ENCODE assay signal across 22 mouse cellular contexts in the genomic region with DNA sequence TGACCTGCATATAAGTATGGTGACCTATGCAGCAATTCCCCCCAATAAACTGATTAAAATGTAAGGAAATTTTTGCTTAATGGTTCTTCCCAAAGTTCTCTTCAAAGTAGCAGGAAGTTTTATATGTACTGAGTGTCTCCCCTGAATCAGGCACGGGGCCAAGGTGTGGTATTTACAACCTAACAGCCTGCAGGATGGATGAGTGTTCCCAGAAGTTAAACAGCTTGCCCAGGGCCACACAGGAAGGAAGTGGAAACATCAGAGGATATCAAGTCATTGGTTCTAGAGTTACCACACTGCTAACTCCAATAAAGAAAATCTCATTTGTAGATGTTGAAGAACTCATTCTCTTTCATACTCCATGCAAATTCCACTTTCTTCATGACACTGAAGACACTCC. TPM values are rescaled to one million over a fixed set of nuclear protein-coding genes. Genes with fewer than 3 reads are reported as not detected.
DNase-seq lines count a peak whose midpoint lies in the region; ATAC-seq lines count a peak whose summit lies in the region.
"Had no signal": no experiment of that assay in that cellular context is flagged by ENCODE, and none has a peak within 500 bp of the region (broad histone marks: within the 10 kb centered on the region; RNA-seq: fewer than 3 reads in every experiment).

No protein-coding gene starts in this region.

- 5% methylated on average over 1 of the region's 1 CpGs for WGBS in kidney, embryonic 14.5 days

- H3K4me2 ChIP-seq in kidney, embryonic 14.5 days (replicated peaks; ENCODE audit: low read depth, low read length) = no peak overlapping the region
- H3K4me2 ChIP-seq: heart, embryonic 13.5 days; limb, embryonic 13.5 days; midbrain, embryonic 13.5 days; neural tube, embryonic 12.5 days had no signal

- no peaks in the 10 kb centered on the region for H3K36me3 ChIP-seq in kidney, embryonic 14.5 days (ENCODE audit: control insufficient read depth, insufficient read depth, low read length)
- H3K36me3 ChIP-seq: heart, embryonic 13.5 days; limb, embryonic 13.5 days; midbrain, embryonic 13.5 days; neural tube, embryonic 12.5 days had no signal

- H3K9ac ChIP-seq in kidney, embryonic 14.5 days (ENCODE audit: low read depth, low read length) = no peak overlapping the region
- H3K9ac ChIP-seq: heart, embryonic 13.5 days; limb, embryonic 13.5 days; liver, embryonic 14.5 days; midbrain, embryonic 13.5 days; neural tube, embryonic 12.5 days had no signal

- no peaks in the 10 kb centered on the region for H3K27me3 ChIP-seq in kidney, embryonic 14.5 days (ENCODE audit: control insufficient read depth, insufficient read depth, low read length)
- H3K27me3 ChIP-seq: heart, embryonic 13.5 days; limb, embryonic 13.5 days; megakaryocyte, embryonic 14.5 days; midbrain, embryonic 13.5 days; neural tube, embryonic 12.5 days had no signal

- H3K4me3 ChIP-seq in kidney, embryonic 14.5 days (ENCODE audit: low read length) = no peak overlapping the region
- H3K4me3 ChIP-seq: heart, embryonic 13.5 days; limb, embryonic 13.5 days; megakaryocyte, embryonic 14.5 days; midbrain, embryonic 13.5 days; neural tube, embryonic 12.5 days had no signal

- peaks cover 12% of the 10 kb centered on the region for H3K4me1 ChIP-seq in kidney, embryonic 14.5 days (ENCODE audit: control insufficient read depth, insufficient read depth, low read length)
- H3K4me1 ChIP-seq: limb, embryonic 13.5 days; neural tube, embryonic 12.5 days had no signal

- DNase-seq in kidney, postnatal 4 days = peak; percentile 18 to 29
- no peak for DNase-seq in kidney, postnatal 14 days
- DNase-seq in 3T3-L1 (ENCODE audit: low read depth, low spot score) = peak; percentile 35
- peak; percentile 53 for DNase-seq in T-cell, adult 2 months (ENCODE audit: low spot score)
- DNase-seq in lung, postnatal 14 days = peak; percentile 15
- DNase-seq in spleen, adult 18-20 months = no peak
- DNase-seq: adrenal gland, postnatal 36 days; cerebellum, adult 9-10 months; gastrocnemius, postnatal 14 days; heart, adult 11 months; heart, postnatal 14 days; kidney, adult 2 months; right cerebral cortex, postnatal 14 days had no signal

- ATAC-seq in kidney, embryonic 14.5 days (ENCODE audit: low FRiP score, low TSS enrichment) = no peak
- ATAC-seq: forebrain, embryonic 14.5 days; hindbrain, postnatal 0 days; midbrain, embryonic 13.5 days had no signal

- no peaks in the 10 kb centered on the region for H3K9me3 ChIP-seq in kidney, embryonic 14.5 days (ENCODE audit: control insufficient read depth, low read length)
- H3K9me3 ChIP-seq: heart, embryonic 13.5 days; limb, embryonic 13.5 days had no signal

- H3K27ac ChIP-seq in kidney, embryonic 14.5 days (ENCODE audit: low read depth, low read length) = no peak overlapping the region
- H3K27ac ChIP-seq: heart, embryonic 13.5 days; hindbrain, postnatal 0 days; limb, embryonic 13.5 days; liver, embryonic 14.5 days; midbrain, embryonic 13.5 days; neural tube, embryonic 12.5 days had no signal

RNA-seq across cellular contexts. Expression of a gene that starts 7.7 kb away (rescaled TPM):
- polyA plus RNA-seq in kidney, embryonic 14.5 days (2014; fragmentation: Nextera tagmentation; extraction: Ambion mirVana) = 45.7 and 68.1 TPM in 2 replicates

Comparison
In these comparisons a context has a peak if more than half of its experiments do, and no peak if none do; other contexts are left out.
1. DNase-seq: peak in kidney, postnatal 4 days (2 of 2), 3T3-L1 (single experiment), T-cell, adult 2 months (single experiment) and lung, postnatal 14 days (single experiment); none in kidney, postnatal 14 days (single experiment) and spleen, adult 18-20 months (0 of 2).